Mouse (Mus musculus) MN1 (cell line): ENCODE data around the gene Gipc1.

ENCODE experiments used
- DNase-seq: peaks from one replicate; pipeline ENCODE4 v3.0.0-alpha.2; 2016; ENCODE audit warnings: low spot score

The Gipc1 gene

DNA sequence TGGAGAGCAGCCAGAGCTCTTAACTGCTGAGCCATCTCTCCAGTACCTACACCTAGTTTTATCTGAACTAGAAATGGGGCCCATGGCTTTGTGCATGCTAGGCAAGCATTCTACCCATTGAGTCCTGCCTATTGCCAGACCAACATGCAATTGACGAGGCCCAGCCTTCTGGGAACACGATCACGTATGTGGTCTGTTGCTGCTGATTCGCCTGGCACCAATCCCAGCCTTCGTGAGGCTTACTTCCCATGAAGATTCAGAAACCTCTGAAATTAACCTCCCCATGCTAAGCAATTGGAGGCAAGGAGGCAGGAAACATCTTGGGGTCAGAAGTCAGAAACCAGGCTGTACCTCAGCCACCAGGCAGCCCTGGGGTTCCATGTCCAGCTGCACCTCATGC, 28.1 kb downstream of the Gipc1 start:
- no peak for DNase-seq

DNA sequence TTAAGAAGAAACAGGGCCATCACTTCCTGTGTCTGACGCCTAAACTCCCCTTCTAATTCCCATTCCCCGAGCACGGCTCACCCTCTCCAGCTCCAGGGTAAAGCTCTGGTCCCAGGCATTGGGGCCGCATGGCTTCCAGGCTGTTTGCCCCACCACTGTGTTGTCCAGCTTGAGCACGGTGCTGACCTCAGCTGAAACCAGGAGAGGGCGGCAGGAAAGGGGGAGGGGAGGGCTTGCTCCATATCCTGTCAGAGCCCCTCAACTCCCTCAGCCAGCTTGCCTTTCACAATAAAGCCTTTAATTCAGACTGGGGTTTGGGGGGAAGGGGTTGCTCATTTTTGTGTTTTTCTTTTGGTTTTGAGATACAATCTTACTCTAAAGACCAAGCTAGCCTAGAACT, 28.6 kb downstream of the Gipc1 start:
- no peak for DNase-seq

DNA sequence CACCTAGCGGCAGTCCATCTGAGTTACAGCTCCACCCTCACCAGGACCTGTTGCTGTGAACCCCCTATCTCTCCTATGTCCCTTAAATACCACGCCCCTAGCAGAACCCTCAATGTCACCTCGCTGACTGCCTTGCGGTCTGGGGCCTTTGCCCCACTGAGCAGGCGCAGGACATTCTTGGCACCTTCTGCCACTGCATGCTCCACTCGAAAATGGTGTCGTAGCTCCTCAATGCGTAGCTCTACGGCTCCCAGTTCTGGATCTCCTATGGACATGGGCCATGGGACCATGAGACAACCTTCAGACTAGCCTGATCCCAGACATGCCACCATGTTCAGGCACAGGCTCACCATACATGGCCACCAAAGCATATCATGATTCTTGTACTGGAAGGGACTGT, 32.0 kb downstream of the Gipc1 start:
- DNase-seq = no peak

DNA sequence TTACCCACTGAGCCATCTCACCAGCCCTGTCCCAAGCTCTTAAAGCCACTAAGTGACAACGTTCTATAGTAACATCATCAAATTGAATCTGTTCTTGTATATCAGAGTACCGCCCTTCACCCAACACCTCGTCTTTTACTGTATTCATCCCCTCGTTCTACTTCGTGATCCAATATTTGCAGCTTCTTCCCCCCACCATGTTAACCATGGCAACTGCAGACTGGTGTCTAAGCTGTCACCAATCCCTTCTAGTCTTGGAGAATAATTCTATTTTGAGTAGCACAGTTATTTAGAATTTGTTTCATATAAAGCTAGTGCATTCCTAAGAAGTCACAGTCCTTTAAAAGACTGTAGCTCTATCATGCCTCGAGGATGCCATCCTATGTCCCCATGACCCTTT, 36.8 kb downstream of the Gipc1 start:
- no peak for DNase-seq

DNA sequence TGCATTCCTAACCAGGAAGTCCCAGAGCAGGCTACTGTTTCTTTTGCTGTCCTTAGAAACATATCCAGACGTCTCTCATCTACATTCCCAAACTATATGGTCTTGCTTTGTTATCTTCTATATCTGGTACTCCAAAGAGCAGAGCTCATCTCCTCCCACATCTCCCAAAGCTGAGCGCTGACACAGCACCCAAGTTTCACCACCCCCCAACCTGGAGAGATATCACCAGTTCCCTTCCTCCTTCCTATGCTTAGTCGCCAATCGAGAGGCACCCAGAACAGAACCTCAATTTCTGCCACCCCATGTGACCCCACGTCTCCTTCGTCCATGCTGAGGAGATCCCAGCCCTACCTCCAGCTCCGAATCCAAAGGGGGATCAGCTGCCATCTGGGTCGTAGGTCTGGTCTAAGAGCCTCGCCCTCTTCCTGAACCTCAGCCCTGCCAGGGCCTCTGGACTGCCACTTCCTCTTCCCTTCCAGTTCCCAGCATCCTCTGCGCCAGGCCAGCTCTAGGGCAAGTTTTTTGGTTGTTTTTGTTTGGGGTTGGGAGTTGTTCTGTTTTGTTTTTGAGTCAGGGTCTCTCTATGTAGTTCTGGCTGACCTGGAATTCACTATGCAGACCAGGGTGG, 41.2 kb downstream of the Gipc1 start:
- no peak for DNase-seq

DNA sequence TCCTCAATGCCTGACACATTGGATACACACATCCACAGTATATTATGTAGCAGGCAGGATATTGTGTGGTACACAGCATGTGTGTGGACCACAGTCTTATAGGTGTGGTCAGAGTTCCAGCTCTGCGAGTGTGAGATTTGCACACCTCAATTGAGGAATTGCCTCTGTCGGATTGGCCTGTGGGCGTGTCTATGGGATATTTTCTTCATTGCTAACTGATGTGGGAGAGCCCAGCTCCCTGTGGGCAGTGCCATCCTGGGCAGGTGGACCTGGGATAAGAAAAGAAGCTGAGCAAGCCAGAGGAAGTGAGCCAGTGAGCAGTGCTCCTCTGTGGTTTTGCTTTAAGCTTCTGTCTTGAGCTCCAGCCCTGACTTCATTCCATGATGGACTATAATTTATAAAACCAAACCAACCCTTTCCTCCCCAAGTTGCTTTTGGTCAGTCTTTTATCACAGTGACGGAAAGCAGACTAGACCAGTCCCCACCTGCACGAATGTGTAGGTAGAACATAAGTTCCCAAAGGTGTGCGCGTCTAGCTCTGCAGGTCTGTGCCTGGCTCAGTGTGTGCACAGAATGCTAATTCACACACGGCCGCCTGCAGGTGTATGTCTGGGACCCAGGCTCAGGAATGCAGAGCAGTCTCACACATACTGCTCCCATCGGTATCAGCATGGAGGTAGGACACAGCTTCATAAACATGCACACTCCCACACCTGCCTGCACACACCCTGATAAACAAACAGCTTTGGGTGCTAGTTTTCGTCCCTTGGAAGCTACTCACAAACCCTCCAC, 42.1 kb downstream of the Gipc1 start:
- no peak for DNase-seq

DNA sequence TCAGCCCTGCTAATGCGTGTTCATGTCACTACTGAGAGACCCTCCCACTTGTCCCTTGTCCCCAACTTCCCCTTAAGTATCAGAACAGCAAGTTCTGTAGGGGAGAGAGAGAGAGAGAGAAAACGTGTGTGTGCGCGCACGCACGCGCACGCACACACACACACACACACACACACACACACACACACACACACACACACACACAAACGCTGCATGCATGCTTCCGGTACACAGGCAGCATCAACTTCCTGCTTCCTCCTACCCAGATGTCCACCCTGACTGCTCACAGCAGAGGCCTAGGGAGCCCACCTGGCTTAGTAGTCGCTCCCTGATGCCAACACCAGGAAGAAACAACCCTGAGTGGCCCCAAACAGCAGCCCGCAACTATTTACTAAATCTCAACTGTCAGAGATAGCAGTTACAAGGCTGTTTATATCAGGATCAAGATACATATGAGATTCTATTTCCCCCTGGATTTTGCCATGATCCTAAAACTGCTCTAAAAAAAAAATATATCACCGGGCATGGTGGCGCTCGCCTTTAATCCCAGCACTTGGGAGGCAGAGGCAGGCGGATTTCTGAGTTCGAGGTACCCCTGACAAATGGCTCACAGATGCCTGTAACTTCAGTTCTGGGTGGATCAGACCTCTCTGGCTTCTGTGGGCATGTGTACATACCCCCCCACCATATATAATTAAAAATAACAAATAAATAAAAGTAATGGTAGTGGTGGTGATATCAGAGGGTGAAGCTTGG, 43.1 kb downstream of the Gipc1 start:
- DNase-seq = no peak

DNA sequence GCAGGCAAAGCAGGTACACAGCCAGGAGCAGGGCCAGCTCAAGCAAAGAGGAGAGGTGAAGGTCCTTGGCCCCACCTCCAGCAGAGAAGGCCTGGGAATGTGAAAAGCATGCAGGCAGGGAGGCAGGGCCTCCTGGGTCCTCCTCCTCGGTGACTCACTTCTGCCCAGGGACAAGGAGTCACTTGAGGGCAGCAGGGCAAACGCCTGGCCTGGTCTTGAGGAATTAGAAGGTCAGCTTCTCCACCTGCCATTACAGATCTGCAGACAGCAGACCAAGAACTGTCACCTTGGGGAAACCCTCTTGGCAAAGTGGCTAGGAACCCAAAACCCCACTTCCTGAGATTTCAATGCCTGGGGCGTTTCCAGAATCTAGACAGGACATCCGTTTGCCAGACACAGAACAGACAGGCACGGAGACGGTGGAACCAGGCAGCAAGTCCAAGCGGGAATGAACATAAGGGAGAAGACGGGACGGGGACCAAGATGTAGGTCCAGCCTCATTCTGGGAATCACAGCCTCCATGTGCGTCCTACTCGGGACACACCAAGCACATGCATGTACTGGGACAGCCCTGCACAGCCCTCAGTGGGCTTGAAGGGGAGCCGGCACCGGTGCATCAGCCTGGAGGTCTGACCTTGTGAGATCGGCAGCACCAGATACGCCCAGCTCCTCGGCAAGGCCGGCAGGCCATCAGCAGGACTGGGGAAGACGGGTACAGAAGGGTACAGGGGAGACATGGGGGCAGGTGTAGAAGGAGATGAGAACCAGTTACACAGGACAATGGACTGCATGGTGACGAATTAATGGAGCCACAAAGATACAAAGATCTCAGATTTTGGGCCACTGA, 45.1 kb downstream of the Gipc1 start:
- DNase-seq = peak; percentile 78

DNA sequence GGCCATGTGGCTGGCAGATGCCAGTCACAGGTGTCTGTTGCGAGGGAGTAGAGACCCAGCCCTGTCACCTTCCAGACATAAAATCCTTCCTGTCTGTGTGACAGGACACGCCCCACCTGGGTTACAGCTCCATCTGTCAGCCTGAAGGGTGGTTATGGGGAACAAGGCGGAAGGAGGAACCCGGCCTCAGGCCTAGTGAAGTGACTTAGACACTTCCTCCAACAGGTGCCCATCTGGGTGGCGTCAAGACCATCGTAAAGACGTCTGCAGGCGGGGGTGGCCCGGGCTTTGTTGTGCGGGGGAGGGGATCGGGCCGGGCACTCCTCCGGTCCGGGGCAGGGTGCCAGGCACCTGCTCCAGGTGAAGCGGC, 45.8 kb downstream of the Gipc1 start:
- DNase-seq = peak; percentile 66

DNA sequence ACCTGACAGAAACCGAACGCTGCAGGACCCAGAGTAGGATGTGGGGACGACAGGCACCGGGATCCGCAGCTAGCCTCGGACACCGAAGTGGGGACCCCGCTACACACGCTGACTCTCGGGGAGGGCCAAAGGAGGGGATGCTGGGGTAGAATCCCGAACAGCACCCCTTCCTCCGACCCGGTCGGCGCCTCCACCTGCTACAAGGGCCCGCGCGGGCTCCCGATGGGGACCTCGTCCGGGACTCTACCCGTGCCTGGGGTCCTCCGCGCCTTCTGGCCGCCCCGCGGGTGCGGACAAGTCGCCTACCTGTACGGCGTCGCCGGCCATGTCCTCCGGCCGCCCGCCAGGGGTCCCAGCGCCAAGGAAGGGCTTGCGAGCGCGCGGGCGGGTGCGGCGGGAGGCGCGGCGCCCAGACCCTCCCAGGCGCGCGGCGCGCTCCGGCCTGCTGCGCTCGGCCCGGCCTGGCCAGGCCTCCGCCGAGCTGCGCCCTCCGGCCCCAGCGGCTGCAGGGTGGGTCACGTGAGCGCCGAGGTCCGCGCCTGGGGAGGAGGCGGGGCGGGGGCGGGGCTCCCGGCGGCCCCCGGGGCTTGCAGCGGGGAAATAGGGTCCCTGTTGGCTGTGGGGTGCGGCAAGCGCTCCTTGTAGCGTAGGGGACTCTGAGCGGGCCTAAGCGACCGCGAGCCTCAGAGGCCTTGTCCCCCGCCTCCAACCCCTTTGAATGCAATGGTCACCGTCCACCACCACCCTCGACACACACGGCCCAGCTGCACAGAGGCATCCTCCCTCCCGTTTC, 46.4 kb downstream of the Gipc1 start, which contains the start of gene Pkn1:
Pkn1 (minus strand) TSS at position 519 of the 793 bp plus-strand sequence.
- peak; percentile 83 for DNase-seq

DNA sequence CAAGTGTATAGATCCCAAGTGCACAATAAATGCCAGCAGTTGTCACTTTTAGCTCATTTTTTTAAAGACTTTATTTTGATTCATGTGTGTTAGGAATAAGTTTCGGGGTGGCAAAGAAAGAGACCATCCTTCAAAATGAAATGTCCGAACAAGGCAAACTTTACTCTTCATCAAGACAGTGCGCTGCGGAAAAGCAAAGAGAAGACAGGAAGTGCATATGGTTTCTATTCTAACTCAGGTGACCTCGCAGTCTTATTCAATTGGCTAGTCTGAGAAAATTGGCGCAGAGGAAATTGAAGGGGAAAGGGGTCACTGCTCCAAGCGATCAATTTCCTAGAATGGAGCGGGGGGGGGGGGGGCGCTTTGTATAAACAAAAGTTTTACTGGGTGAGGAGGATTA, 47.1 kb downstream of the Gipc1 start:
- no peak for DNase-seq

DNA sequence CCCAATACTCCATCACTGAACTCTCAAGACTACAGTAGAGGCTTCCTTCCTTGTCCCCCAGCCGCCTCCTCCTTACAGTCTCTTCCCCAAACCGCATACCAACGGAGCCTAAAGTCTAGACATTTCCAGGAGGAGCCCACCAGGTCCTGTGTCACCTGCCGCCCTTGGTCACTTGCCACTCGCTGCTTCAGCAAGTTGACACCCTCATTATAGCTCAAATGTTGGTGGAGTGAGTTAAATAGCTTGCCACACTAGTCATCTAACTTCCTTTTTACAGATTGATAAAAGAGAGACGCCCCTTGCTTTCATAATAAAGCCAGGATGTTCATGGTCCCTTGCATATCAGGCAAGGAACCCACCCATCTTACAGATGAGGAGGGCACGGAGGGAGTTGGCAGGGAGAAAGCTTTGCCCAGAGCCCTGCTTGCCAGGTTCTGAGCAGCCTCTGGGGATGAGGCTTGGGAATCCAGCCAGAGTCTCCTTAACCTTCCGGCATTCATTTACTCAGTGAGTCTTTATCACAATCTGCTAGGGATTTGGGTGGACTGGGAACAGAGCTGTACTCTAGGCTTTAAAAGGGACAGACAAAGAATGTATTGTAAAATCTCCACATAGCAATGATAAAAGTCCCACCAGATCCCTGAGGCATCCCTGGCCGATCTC, 48.1 kb downstream of the Gipc1 start:
- DNase-seq = peak; percentile 80

DNA sequence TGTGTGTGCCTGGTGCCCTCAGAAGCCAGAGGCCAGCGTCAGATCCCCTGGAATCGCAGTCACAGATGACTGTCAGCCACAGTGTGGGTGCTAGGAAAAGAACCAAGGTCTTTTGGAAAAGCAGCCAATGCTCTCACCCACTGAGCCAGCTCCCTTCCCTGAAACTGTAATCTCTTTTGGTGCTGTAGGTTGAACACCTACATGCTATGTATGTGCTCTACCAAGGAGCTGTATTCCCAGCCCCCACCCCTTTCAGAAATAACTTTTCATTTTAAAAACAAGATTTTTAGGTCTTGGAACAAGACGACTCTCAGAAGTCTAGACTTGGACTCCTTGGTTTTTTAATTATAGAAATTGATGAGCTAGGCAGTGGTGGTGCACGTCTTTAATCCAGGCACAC, 50.9 kb downstream of the Gipc1 start:
- DNase-seq = no peak

DNA sequence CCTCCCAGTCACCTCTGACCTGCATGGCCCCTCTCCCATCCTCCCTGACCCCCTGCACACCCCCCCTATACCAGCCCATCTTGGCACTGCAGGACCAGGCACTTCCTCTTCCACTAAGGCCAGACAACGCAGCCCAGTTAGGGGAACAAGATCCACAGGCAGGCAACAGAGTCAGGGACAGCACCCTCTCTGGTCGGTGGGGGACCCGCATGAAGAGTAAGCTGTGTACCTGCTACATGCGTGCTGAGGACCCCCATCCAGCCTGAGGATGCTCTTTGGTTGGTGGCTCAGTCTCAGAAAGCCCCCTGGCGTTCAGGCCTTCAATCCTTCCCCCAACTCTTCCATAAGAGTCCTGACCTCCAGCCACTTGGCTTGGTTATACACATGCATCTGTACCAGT, 53.9 kb downstream of the Gipc1 start:
- no peak for DNase-seq

DNA sequence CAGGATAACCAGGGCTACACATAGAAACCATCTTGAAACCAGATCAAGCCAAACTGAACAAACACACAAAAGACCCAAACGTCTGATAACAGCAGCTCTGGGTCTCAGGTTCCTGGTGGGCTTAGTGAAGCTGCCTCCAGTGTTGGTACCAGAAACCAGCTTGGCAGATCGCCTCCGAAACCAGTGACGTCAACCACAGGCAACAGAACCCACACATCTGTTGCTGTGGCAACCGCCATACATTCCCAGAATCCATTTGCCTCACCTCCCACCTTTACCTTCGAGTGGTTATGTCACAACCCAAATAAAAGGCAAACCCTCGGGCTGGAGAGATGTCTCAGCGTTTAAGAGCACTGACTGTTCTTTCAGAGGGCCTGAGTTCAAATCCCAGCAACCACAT, 55.1 kb downstream of the Gipc1 start:
- no peak for DNase-seq
